Mouse (Mus musculus) thymus, adult 18-20 months (tissue): ENCODE results near the gene Abhd18.
"Not testable (repeated sequence)": the region's sequence is repeated elsewhere in the genome, so short reads cannot be mapped to it uniquely, and the experiment has no call there.

ENCODE experiments used
- DNase-seq, 2 experiments: peaks; one replicate each; pipeline ENCODE4 v3.0.0; 2022; ENCODE audit warnings: mixed read lengths in 2 of 2

Abhd18 gene

GRCm38 (mm10) chr3:40846957-40847017, at the start of gene Abhd18:
Gene Abhd18, plus strand, starts transcription at chr3:40846970.
- not testable (repeated sequence) for DNase-seq

- no peak for DNase-seq
Observed at GRCm38 (mm10) chr3:40798054-40798453, 48.7 kb upstream of the Abhd18 start.

- peak; percentile 13 to 29 for DNase-seq
Observed at GRCm38 (mm10) chr3:40798500-40798899, 48.3 kb upstream of the Abhd18 start.

GRCm38 (mm10) chr3:40799530-40800372, 47.0 kb upstream of the Abhd18 start, which contains the start of gene Plk4:
Gene Plk4, plus strand, starts transcription at chr3:40800019.
- peak; percentile 87 to 92 for DNase-seq

GRCm38 (mm10) chr3:40800373-40800823, 46.4 kb upstream of the Abhd18 start:
- DNase-seq = peak; percentile 47 to 55

- no peak for DNase-seq
Observed at GRCm38 (mm10) chr3:40806871-40807270, 39.9 kb upstream of the Abhd18 start.

- DNase-seq = no peak
Observed at GRCm38 (mm10) chr3:40808686-40809085, 38.1 kb upstream of the Abhd18 start.

GRCm38 (mm10) chr3:40809894-40810293, 36.9 kb upstream of the Abhd18 start:
- DNase-seq = no peak

GRCm38 (mm10) chr3:40813275-40813674, 33.5 kb upstream of the Abhd18 start:
- DNase-seq = no peak

GRCm38 (mm10) chr3:40845521-40845920, 1.2 kb upstream of the Abhd18 start:
- not testable (repeated sequence) for DNase-seq

- peak; percentile 96 to 98 for DNase-seq
Observed at GRCm38 (mm10) chr3:40846473-40846956, 255 bp upstream of the Abhd18 start, which contains the start of gene Mfsd8. Gene Mfsd8, minus strand, starts transcription at chr3:40846886.

GRCm38 (mm10) chr3:40847018-40847417, 248 bp downstream of the Abhd18 start:
- DNase-seq = peak; percentile 50 to 60

- not testable (repeated sequence) for DNase-seq
Observed at GRCm38 (mm10) chr3:40847936-40848335, 1.2 kb downstream of the Abhd18 start.

- not testable (repeated sequence) for DNase-seq
Observed at GRCm38 (mm10) chr3:40853123-40853738, 6.5 kb downstream of the Abhd18 start.

- DNase-seq = peak; percentile 99
Observed at GRCm38 (mm10) chr3:40893816-40894258, 47.1 kb downstream of the Abhd18 start.

GRCm38 (mm10) chr3:40894336-40894735, 47.6 kb downstream of the Abhd18 start:
- peak; percentile 35 to 42 for DNase-seq

GRCm38 (mm10) chr3:40902443-40902842, 55.7 kb downstream of the Abhd18 start, which contains the start of gene 1700034I23Rik:
Gene 1700034I23Rik, minus strand, starts transcription at chr3:40902543.
- DNase-seq = not testable (repeated sequence)

GRCm38 (mm10) chr3:40938189-40938588, 91.4 kb downstream of the Abhd18 start:
- no peak for DNase-seq

GRCm38 (mm10) chr3:40938592-40938991, 91.8 kb downstream of the Abhd18 start:
- DNase-seq = no peak

GRCm38 (mm10) chr3:40939019-40939418, 92.2 kb downstream of the Abhd18 start:
- DNase-seq = no peak

GRCm38 (mm10) chr3:40949170-40949902, 102.6 kb downstream of the Abhd18 start, which contains the start of gene Larp1b:
Gene Larp1b, plus strand, starts transcription at chr3:40949828.
- peak; percentile 99 for DNase-seq

- DNase-seq = peak; percentile 20 to 34
Observed at GRCm38 (mm10) chr3:40949903-40950600, 103.3 kb downstream of the Abhd18 start.
